In genomic region chr17:91086412-91086811, GRCm38 (mm10) we compare ENCODE assay signal across 23 mouse cellular contexts. TPM values are rescaled to one million over a fixed set of nuclear protein-coding genes. Genes with fewer than 3 reads are reported as not detected.
DNase-seq lines count a peak whose midpoint lies in the region; ATAC-seq and TF ChIP-seq lines count a peak whose summit lies in the region.
"Had no signal": no experiment of that assay in that cellular context is flagged by ENCODE, and none has a peak within 500 bp of the region (broad histone marks: within the 10 kb centered on the region; RNA-seq: fewer than 3 reads in every experiment).

No protein-coding gene starts in this region.

- H3K36me3 ChIP-seq in hindbrain, embryonic 15.5 days = peaks cover 21% of the 10 kb centered on the region
- H3K36me3 ChIP-seq in neural tube, embryonic 14.5 days (ENCODE audit: control insufficient read depth, insufficient read depth, low read length) = peaks cover 9% of the 10 kb centered on the region
- no peaks in the 10 kb centered on the region for H3K36me3 ChIP-seq in thymus, adult 2 months (ENCODE audit: control insufficient read depth, insufficient read depth, low read length)
- H3K36me3 ChIP-seq: embryonic facial prominence, embryonic 13.5 days; G1E; heart, embryonic 13.5 days; limb, embryonic 13.5 days; stomach, embryonic 15.5 days had no signal

- H3K4me2 ChIP-seq in hindbrain, embryonic 15.5 days = peak overlapping the region; percentile 58
- peak overlapping the region; percentile 49 for H3K4me2 ChIP-seq in neural tube, embryonic 14.5 days (ENCODE audit: low read depth, low read length)
- H3K4me2 ChIP-seq: embryonic facial prominence, embryonic 13.5 days; heart, embryonic 13.5 days; limb, embryonic 13.5 days; stomach, embryonic 15.5 days had no signal

- H3K27me3 ChIP-seq in cerebellum, adult 2 months (ENCODE audit: control insufficient read depth, insufficient read depth, low read length) = no peaks in the 10 kb centered on the region
- no peaks in the 10 kb centered on the region for H3K27me3 ChIP-seq in hindbrain, embryonic 15.5 days
- H3K27me3 ChIP-seq in neural tube, embryonic 14.5 days (ENCODE audit: control insufficient read depth, insufficient read depth, low read length) = no peaks in the 10 kb centered on the region
- H3K27me3 ChIP-seq in thymus, adult 2 months (ENCODE audit: control insufficient read depth, insufficient read depth, low read length) = no peaks in the 10 kb centered on the region
- H3K27me3 ChIP-seq: embryonic facial prominence, embryonic 13.5 days; megakaryocyte, embryonic 14.5 days; stomach, embryonic 15.5 days had no signal

- peaks cover 3% of the 10 kb centered on the region; the same call in 1 of the 2 replicates for H3K9me3 ChIP-seq in hindbrain, embryonic 15.5 days
- H3K9me3 ChIP-seq in neural tube, embryonic 14.5 days (ENCODE audit: control insufficient read depth, low read length) = no peaks in the 10 kb centered on the region
- H3K9me3 ChIP-seq: embryonic facial prominence, embryonic 13.5 days; stomach, embryonic 15.5 days had no signal

- no peak for TF ChIP-seq CTCF in cerebellum, adult 2 months (IDR thresholded peaks at IDR 0.05; ENCODE audit: borderline replicate concordance, insufficient read depth, low read depth, low read length)
- TF ChIP-seq CTCF in left cerebral cortex, adult 2 months (IDR thresholded peaks at IDR 0.05) = no peak
- no peak for TF ChIP-seq CTCF in thymus, adult 2 months (IDR thresholded peaks at IDR 0.05; ENCODE audit: borderline replicate concordance, control insufficient read depth, extremely low read depth, insufficient read depth, low read length, poor library complexity)

- intact Hi-C loops in left cerebral cortex, adult 2 months (cut with DNase I) = loop anchor here (5.0 kb wide), 1 partner anchor 89 kb away; no protein-coding TSS in a partner anchor

- peaks cover 16% of the 10 kb centered on the region for H3K4me1 ChIP-seq in cerebellum, adult 2 months (ENCODE audit: control insufficient read depth, insufficient read depth, low read length)
- H3K4me1 ChIP-seq in hindbrain, embryonic 15.5 days (replicated peaks) = peaks cover 36% of the 10 kb centered on the region
- H3K4me1 ChIP-seq in neural tube, embryonic 14.5 days (ENCODE audit: control insufficient read depth, insufficient read depth, low read length) = 0 out of 2 replicates have a peak, but pooled peaks cover 5% of the 10 kb centered on the region
- H3K4me1 ChIP-seq in thymus, adult 2 months (replicated peaks; ENCODE audit: control insufficient read depth, insufficient read depth, low read length) = no peaks in the 10 kb centered on the region
- H3K4me1 ChIP-seq: embryonic facial prominence, embryonic 13.5 days; heart, embryonic 13.5 days; limb, embryonic 13.5 days; megakaryocyte, embryonic 14.5 days; stomach, embryonic 15.5 days had no signal

- H3K4me3 ChIP-seq in cerebellum, adult 2 months (replicated peaks; ENCODE audit: insufficient read depth, low read depth, low read length) = peak overlapping the region; percentile 52
- peak overlapping the region; percentile 34 for H3K4me3 ChIP-seq in left cerebral cortex, adult 2 months
- H3K4me3 ChIP-seq in hindbrain, embryonic 15.5 days = peak overlapping the region; percentile 34
- peak overlapping the region; percentile 23 for H3K4me3 ChIP-seq in neural tube, embryonic 14.5 days (ENCODE audit: low read depth, low read length)
- no peak overlapping the region for H3K4me3 ChIP-seq in thymus, adult 2 months (ENCODE audit: control insufficient read depth, insufficient read depth, low read length)
- H3K4me3 ChIP-seq: embryonic facial prominence, embryonic 13.5 days; gastrocnemius, adult 2 months; heart, embryonic 13.5 days; limb, embryonic 13.5 days; megakaryocyte, embryonic 14.5 days; stomach, embryonic 15.5 days had no signal

- 0 out of 2 replicates have a peak overlapping the region, but pooled peaks have one; percentile 10 for H3K9ac ChIP-seq in hindbrain, embryonic 15.5 days
- H3K9ac ChIP-seq in neural tube, embryonic 14.5 days (replicated peaks; ENCODE audit: low read depth, low read length) = no peak overlapping the region
- H3K9ac ChIP-seq: embryonic facial prominence, embryonic 13.5 days; heart, embryonic 13.5 days; limb, embryonic 13.5 days; liver, embryonic 14.5 days; stomach, embryonic 15.5 days had no signal

- WGBS in cerebellum, adult 2 months = 16% methylated on average over 1 of the region's 1 CpGs
- WGBS in hindbrain, embryonic 15.5 days = 51% methylated on average over 1 of the region's 1 CpGs
- 97% methylated on average over 1 of the region's 1 CpGs for WGBS in neural tube, embryonic 14.5 days
- 93% methylated on average over 1 of the region's 1 CpGs for WGBS in thymus, adult 2 months

- no peak for TF ChIP-seq POLR2A in cerebellum, adult 2 months (IDR thresholded peaks at IDR 0.05; ENCODE audit: borderline replicate concordance, insufficient read depth, low read length)
- TF ChIP-seq POLR2A in thymus, adult 2 months (IDR thresholded peaks at IDR 0.05; ENCODE audit: control insufficient read depth, extremely low read depth, insufficient read depth, low read length, poor library complexity) = no peak

- peak in 1 of 2 experiments; percentile 20 for DNase-seq in cerebellum, adult 2 months
- DNase-seq in cerebellum, adult 11-12 months = no peak
- DNase-seq in left cerebral cortex, adult 2 months (ENCODE audit: extremely low spot score in 1 of 2, low spot score in 2 of 2) = no peak
- DNase-seq in left cerebral cortex, adult 11 months (ENCODE audit: low spot score) = no peak
- no peak for DNase-seq in thymus, adult 2 months
- DNase-seq in gastrocnemius, adult 18-20 months (ENCODE audit: low spot score) = no peak
- DNase-seq: cerebellum, adult 18-20 months; gastrocnemius, adult 2 months; heart, adult 11 months; kidney, adult 18-20 months; kidney, postnatal 10 days; lung, postnatal 10 days; right cerebral cortex, postnatal 14 days had no signal

- ATAC-seq in hindbrain, embryonic 15.5 days (ENCODE audit: low FRiP score, low read depth) = no peak
- no peak for ATAC-seq in neural tube, embryonic 14.5 days (ENCODE audit: low read depth)
- ATAC-seq: CD4-positive, CD25-positive, alpha-beta regulatory T cell, adult 4 months had no signal

- no peak overlapping the region for H3K27ac ChIP-seq in cerebellum, adult 2 months (ENCODE audit: insufficient read depth, low read length)
- H3K27ac ChIP-seq in left cerebral cortex, adult 2 months = peak overlapping the region; percentile 61
- H3K27ac ChIP-seq in hindbrain, embryonic 15.5 days (replicated peaks) = 0 out of 2 replicates have a peak overlapping the region, but pooled peaks have one; percentile 20
- H3K27ac ChIP-seq in neural tube, embryonic 14.5 days (ENCODE audit: low read depth, low read length) = no peak overlapping the region
- no peak overlapping the region for H3K27ac ChIP-seq in thymus, adult 2 months (ENCODE audit: control insufficient read depth, insufficient read depth, low read length)
- H3K27ac ChIP-seq: embryonic facial prominence, embryonic 13.5 days; gastrocnemius, adult 2 months; heart, embryonic 13.5 days; limb, embryonic 13.5 days; liver, embryonic 14.5 days; stomach, embryonic 15.5 days had no signal

RNA-seq across cellular contexts. Expression of gene Nrxn1, which starts 6.5 kb away (rescaled TPM):
- 143 and 168 TPM in 2 replicates for polyA plus RNA-seq in cerebellum, adult 2 months (2012; rRNA removed)
- total RNA-seq in left cerebral cortex, adult 2 months (2021) = 100 to 1,000 TPM; 615 to 617 TPM
- polyA plus RNA-seq in hindbrain, embryonic 15.5 days (2015; fragmentation: Nextera tagmentation; extraction: Ambion mirVana) = 212 and 241 TPM in 2 replicates
- polyA plus RNA-seq in neural tube, embryonic 14.5 days (2014; fragmentation: Nextera tagmentation; extraction: Ambion mirVana) = 263 and 285 TPM in 2 replicates
- polyA plus RNA-seq in thymus, adult 2 months (2012; rRNA removed) = 0.31 and 0.54 TPM in 2 replicates
- total RNA-seq in gastrocnemius, adult 18-20 months (2021) = 1 to 10 TPM in 1 of 2 experiments, under 1 TPM in 1; 0.62 to 1.0 TPM
- polyA plus RNA-seq: G1E had no signal

Comparison
In these comparisons a context has a peak if more than half of its experiments do, and no peak if none do; other contexts are left out.
1. H3K27ac ChIP-seq: peak in left cerebral cortex, adult 2 months (single experiment) and hindbrain, embryonic 15.5 days (single experiment); none in cerebellum, adult 2 months (single experiment), neural tube, embryonic 14.5 days (single experiment) and thymus, adult 2 months (single experiment).
2. RNA of gene Nrxn1, which starts 6.5 kb away (polyA plus RNA-seq): 263 to 285 TPM in neural tube, embryonic 14.5 days, 212 to 241 TPM in hindbrain, embryonic 15.5 days and 143 to 168 TPM in cerebellum, adult 2 months; 0.31 to 0.54 TPM in thymus, adult 2 months; every median in the first group is over 10 times any median in the second.